Mouse (Mus musculus) ES-Bruce4 (cell line): ENCODE results near the gene Chtop. TPM values are rescaled to one million over a fixed set of nuclear protein-coding genes. Genes with fewer than 3 reads are reported as not detected.

ENCODE experiments used
- H3K27ac ChIP-seq: 2 replicates; pipeline ENCODE4 v1.5.1; 2012; ENCODE audit warnings: low read length, inconsistent platforms; ENCODE audit not compliant: insufficient read depth
- H3K27me3 ChIP-seq: 2 replicates; pipeline ENCODE4 v1.6.1; 2012; ENCODE audit warnings: mild to moderate bottlenecking, low read length, inconsistent platforms; ENCODE audit not compliant: control insufficient read depth, poor library complexity, insufficient read depth, severe bottlenecking
- H3K36me3 ChIP-seq: 2 replicates; pipeline ENCODE4 v1.6.1; 2012; ENCODE audit warnings: inconsistent platforms, mild to moderate bottlenecking, low read length, moderate library complexity; ENCODE audit not compliant: control insufficient read depth, poor library complexity, insufficient read depth, severe bottlenecking
- H3K4me1 ChIP-seq: one replicate; pipeline ENCODE4 v1.8.1; 2011; ENCODE audit warnings: low read length; ENCODE audit not compliant: control insufficient read depth, insufficient read depth
- H3K4me3 ChIP-seq: 2 replicates; pipeline ENCODE4 v1.5.1; 2011; ENCODE audit warnings: low read depth, mild to moderate bottlenecking, low read length
- H3K9ac ChIP-seq: 2 replicates; pipeline ENCODE4 v1.6.1; 2012; ENCODE audit warnings: low read depth, mild to moderate bottlenecking, inconsistent platforms; ENCODE audit not compliant: poor library complexity, severe bottlenecking
- H3K9me3 ChIP-seq: replicated peaks from 2 replicates; pipeline ENCODE4 v1.6.1; 2012; ENCODE audit warnings: mild to moderate bottlenecking, low read length, inconsistent platforms; ENCODE audit not compliant: control insufficient read depth, poor library complexity, insufficient read depth, severe bottlenecking
- CTCF ChIP-seq: IDR thresholded peaks from one replicate; pipeline ENCODE4 v1.8.1; 2011; ENCODE audit warnings: low read depth, low read length
- EP300 ChIP-seq: IDR thresholded peaks from 2 replicates; pipeline ENCODE4 v1.6.1; 2011; ENCODE audit warnings: low read depth, low read length; ENCODE audit not compliant: insufficient read depth
- POLR2A ChIP-seq: IDR thresholded peaks from one replicate; pipeline ENCODE4 v1.8.1; 2011; ENCODE audit warnings: low read length; ENCODE audit not compliant: insufficient read depth
- polyA plus RNA-seq: library from polyadenylated mRNA; stranded (reverse); fragments of >200 nt; gene quantifications from 2 replicates; pipeline ENCODE4 v1.2.4, GENCODE M21; 2011; ENCODE audit warnings: low read depth; ENCODE audit not compliant: missing spikeins, insufficient read depth, insufficient read length

Chtop gene
- polyA plus RNA-seq, 1 experiment, result 130 TPM

DNA sequence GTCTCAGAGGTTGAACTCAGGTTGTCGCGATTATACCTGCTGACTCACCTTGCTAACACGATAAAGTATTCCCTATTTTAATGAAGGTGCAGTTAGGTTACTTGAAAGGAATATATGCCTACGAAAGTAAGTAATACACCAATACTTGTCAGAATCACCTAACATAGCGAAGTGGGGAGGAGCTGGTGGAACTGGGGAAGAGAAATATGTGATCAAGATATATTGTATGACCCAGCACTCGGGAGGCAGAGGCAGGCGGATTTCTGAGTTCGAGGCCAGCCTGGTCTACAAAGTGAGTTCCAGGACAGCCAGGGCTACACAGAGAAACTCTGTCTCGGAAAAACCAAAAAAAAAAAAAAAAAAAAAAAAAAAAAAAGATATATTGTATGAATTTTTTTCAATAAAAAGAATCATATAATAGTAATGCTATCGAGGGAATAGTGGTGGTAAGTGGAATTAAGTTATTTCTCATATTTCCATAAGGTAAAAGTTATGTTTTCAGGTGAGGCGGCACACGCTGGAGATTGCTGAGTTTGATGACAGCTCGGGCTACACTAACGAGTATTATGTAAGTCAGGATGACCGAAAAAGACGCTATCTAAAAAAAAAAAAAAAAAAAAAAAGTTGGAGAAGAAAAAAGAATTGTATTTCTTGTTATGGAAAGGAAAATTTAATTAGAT, 34.0 kb downstream of the Chtop start:
- TF ChIP-seq CTCF (no peak), EP300 (no peak), POLR2A (no peak)
- H3K27ac ChIP-seq, result 0 out of 2 replicates have a peak overlapping the region, but pooled peaks have one; percentile 36
- no peaks in the 10 kb centered on the region for H3K9me3 ChIP-seq
- peak overlapping the region; percentile 68 for H3K9ac ChIP-seq
- H3K4me3 ChIP-seq, result peak overlapping the region; percentile 52
- no peaks in the 10 kb centered on the region for H3K4me1 ChIP-seq
- peaks cover 28% of the 10 kb centered on the region for H3K36me3 ChIP-seq
- H3K27me3 ChIP-seq, result no peaks in the 10 kb centered on the region

DNA sequence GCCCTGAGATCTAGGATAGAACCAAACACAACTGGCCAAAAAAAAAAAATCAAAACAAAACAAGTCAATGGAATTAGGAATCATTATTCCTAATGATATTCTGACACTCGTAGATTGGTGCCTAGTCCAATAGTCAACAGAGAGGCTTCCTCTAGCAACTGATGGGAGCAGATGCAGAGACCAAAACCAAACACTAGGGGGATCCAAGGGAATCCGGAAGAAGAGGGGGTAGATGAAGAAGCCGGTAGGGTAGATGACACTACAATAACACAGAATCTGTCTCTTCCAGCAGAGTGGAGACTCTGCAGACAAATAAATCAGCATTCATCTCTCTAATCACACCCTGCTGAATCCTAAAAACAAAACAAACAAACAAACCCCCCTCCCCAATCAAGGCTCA, 37.1 kb downstream of the Chtop start:
- no peak for TF ChIP-seq CTCF
- TF ChIP-seq POLR2A, result no peak
- no peak for TF ChIP-seq EP300
- no peaks in the 10 kb centered on the region for H3K27me3 ChIP-seq
- H3K4me3 ChIP-seq, result no peak overlapping the region
- no peaks in the 10 kb centered on the region for H3K9me3 ChIP-seq
- H3K27ac ChIP-seq, result no peak overlapping the region; the same call in 1 of the 2 replicates
- no peaks in the 10 kb centered on the region for H3K4me1 ChIP-seq
- H3K36me3 ChIP-seq, result peaks cover under 1% of the 10 kb centered on the region; the same call in 1 of the 2 replicates
- H3K9ac ChIP-seq, result no peak overlapping the region

- no peaks in the 10 kb centered on the region for H3K9me3 ChIP-seq
- H3K27ac ChIP-seq, result no peak overlapping the region
- no peaks in the 10 kb centered on the region for H3K4me1 ChIP-seq
- no peak overlapping the region for H3K9ac ChIP-seq
- H3K4me3 ChIP-seq, result no peak overlapping the region
- 0 out of 2 replicates have a peak, but pooled peaks cover 3% of the 10 kb centered on the region for H3K27me3 ChIP-seq
- no peaks in the 10 kb centered on the region for H3K36me3 ChIP-seq
- TF ChIP-seq POLR2A (no peak), CTCF (no peak), EP300 (no peak)
Observed at GRCm38 (mm10) chr3:90467618-90468300, 41.5 kb downstream of the Chtop start.

DNA sequence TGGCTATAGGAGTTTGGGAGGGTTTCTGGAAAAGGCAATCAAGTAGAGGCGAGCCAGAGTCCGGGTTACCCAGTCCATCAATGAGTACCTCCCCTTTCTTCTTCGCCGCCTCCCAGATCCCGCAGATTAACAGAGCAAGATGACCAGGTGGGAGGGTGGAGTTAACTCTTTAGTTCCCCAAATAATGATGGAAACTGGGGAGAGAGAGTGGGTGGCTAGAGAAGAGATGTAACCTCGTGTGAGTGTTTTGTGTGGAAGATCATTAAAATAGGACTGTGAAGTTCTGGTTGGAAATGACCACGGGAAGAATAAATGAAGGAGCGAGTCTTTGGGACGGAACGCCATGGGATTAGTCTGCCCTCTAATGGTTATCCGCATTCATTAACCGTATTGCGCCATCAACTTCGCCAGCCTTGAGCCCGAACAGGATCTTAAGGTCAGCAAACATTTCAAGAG, 43.0 kb downstream of the Chtop start:
- Histone ChIP-seq H3K27me3 (0 out of 2 replicates have a peak, but pooled peaks cover 3% of the 10 kb centered on the region), H3K36me3 (no peaks in the 10 kb centered on the region), H3K9me3 (no peaks in the 10 kb centered on the region), H3K9ac (peak overlapping the region; percentile 23), H3K4me1 (no peaks in the 10 kb centered on the region), H3K4me3 (peak overlapping the region; percentile 81), H3K27ac (no peak overlapping the region)
- TF ChIP-seq EP300, result no peak
- TF ChIP-seq CTCF, result peak; percentile 68
- TF ChIP-seq POLR2A, result no peak

DNA sequence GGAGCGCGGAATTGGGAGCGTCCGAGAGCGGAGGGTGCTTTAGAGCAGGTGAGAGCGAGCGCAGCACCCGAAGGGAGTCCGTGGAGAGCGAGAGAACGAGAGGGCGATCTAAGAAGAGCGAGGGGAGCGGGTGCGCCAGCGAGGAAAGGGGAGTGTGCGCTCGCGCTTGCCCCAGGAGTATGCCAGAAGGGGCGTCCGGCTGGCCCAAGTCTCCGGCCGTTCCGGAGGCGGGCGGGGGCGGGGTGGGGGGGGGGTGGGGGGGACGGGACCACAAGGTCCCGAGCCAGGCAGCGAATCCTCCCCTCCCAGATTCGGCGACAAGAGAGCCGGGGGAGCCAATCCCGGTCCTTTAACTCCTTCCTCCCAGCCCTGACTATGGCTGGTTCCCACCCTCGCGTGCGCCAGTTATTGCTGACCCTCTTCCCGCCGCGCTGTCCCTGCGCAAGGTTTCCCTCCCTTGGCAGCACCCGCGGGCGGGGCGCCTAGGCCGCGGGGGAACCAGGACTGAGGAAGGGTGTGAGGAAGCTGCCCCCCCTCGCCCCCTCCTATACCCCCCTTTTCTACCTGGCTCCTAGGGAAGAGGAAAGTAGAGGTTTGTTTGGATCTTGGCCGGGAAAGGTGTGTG, 43.5 kb downstream of the Chtop start, which contains the start of gene Npr1:
Gene Npr1 (minus strand): TSS at position 181 of the 625 bp plus-strand sequence.
- Histone ChIP-seq H3K27ac (no peak within 1 kb of the TSS), H3K4me3 (peak within 1 kb of the TSS; percentile 81), H3K27me3 (0 out of 2 replicates have a peak, but pooled peaks cover 3% of the 10 kb centered on the region), H3K36me3 (no peaks in the 10 kb centered on the region), H3K4me1 (no peaks in the 10 kb centered on the region), H3K9me3 (no peaks in the 10 kb centered on the region), H3K9ac (peak within 1 kb of the TSS; percentile 23)
- TF ChIP-seq CTCF (no peak), EP300 (no peak)
